Mouse (Mus musculus) heart, adult 11 months (tissue): ENCODE measurements at regions not wholly inside any gene's neighbourhood (a gene's known extent, or its start where the extent isn't known, plus 50 kb on each side); places are given as distances from the start of the nearest gene placed in this dataset.
"Not testable (repeated sequence)": the region's sequence is repeated elsewhere in the genome, so short reads cannot be mapped to it uniquely, and the experiment has no call there.

Experiments
- DNase-seq: peaks from one replicate; pipeline ENCODE4 v3.0.0; 2022

DNA sequence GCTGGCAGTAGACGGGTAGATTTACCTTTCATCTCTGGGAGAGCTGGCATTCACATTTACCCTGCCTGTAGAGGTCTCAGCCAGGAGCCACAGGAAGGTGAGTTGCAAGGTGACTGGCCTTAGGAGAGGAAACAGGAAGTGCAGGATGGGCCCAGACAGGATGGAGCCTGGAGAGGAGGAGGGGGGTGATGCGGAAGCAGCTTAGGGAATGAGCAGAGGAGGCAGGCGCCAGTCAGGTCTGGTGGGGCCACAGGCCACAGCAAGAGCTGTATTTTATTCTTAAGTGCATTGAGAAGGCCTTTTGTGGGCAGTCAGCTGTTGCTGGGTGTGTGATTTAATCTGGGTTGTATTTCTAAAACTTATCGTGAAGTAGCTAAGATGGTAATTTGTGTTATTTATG lies 108.2 kb upstream of the Nxpe4 start:
- DNase-seq: no peak

- no peak for DNase-seq
These were observed 106.6 kb upstream of the Nxpe4 start for GRCm38 (mm10) chr9:48055246-48055645.

- no peak for DNase-seq
These were observed 103.2 kb upstream of the Nxpe4 start for GRCm38 (mm10) chr9:48058599-48058998.

GRCm38 (mm10) chr9:48059549-48060165 lies 102.2 kb upstream of the Nxpe4 start:
- DNase-seq: no peak

DNA sequence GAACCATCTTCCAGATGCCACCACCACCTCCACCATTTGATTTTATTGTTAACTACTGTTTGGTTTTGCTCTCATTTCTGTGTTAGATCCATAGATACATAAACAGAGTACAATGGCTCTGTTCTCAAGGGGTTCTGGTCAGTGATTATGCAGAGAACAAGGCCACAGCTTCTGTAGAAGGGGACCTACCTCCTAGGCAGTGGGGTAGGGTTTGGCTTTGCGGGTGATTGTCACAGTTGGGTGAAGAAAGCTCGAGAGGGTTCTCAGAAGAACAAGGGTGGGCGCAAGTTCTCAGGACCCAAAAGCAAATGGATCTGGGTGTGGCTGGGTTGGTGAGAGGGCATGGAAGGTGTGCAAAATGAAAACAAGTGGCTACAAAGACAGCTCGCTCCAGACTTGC lies 100.8 kb upstream of the Nxpe4 start:
- DNase-seq: no peak

DNA sequence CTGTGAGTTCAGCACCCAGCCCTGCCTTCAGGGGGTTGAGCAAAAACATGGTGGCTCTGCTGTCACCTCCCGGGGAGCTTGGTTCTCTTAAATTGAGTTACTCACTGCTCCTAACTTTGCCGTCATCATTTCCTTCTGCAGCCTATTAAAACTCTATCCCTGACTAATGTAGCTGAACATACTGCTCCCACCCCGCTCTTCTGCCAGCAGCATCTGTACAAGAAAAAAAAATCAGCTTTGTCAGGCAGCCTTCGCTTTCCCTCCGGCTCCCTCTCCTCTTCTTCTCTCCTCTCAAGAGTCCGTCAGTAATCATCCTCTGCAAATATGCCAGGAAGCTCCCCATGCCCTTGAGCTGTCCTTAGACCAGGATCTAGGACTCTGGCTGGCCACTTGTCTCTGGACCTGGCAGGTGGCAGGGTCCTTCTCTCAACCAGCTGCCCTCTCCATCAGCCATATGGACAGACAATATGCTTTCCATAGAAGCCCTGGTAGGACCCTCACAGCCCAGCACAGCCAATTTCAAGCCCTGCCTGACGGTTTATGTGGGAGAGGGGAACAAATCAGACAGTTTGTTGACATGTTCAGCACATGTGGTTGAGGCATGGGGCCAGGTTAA lies 95.0 kb upstream of the Nxpe4 start:
- peak; percentile 71 for DNase-seq

DNA sequence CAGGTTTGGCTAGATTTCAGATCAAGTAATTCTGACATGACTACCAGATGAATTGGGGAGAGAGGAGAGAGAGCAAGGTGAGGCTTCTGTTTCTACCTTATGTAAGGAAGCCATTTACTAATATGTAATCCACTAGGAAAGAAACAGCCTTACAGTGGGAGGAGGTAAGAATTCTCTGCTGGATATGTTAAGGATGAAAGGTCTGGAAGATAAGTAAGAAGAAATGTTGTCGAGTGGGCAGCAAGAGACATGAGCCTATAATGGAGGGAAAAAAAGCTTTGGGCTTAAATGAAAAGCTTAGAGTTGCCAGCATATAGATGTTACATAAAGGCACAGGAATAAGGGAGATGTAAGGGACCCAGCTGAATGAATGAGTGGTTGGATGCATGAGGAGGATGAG lies 89.2 kb upstream of the Nxpe4 start:
- DNase-seq: no peak

DNA sequence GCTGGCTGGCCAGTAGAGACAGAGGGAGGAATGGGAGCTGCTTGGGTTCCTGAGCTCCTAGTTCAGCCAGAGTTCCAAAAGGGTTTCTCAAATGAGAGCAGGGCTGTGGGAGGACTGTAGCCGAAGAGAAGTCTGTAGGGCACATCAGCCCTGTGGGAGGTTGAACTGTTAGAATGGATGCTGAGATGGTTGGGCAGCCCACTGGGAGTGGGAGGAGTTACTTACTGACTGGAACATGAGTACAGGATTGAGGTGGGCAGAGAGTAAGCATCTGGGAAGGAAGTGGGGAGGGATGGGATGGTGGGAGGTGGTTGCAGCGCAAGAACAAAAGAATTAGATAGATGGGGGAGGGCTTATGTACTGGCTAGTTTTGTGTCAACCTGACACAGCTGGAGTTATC lies 88.7 kb upstream of the Nxpe4 start:
- DNase-seq: no peak

- DNase-seq: no peak
These were observed 86.1 kb upstream of the Nxpe4 start for GRCm38 (mm10) chr9:48075661-48076240.

DNA sequence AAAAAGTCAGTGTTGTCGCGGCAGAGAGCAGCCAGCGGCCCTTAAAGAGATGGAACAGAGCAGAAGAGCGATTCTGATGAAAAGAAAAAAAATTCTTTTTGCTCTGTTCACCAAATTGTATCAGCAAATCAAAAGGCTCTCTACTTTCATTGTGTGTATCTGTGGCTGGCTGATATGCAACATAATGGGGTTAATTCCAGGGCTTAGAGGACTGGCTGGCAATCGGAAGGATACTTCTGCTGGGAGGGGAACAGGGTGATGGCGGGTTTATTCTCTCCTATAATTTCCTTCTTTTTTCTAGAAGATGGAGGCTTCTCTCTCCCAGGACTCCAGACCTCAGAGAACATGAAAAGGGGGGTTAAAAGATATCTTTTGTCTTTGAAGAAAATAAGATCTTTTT lies 79.4 kb upstream of the Nxpe4 start:
- no peak for DNase-seq

GRCm38 (mm10) chr9:48084196-48084595 lies 77.6 kb upstream of the Nxpe4 start:
- not testable (repeated sequence) for DNase-seq

DNA sequence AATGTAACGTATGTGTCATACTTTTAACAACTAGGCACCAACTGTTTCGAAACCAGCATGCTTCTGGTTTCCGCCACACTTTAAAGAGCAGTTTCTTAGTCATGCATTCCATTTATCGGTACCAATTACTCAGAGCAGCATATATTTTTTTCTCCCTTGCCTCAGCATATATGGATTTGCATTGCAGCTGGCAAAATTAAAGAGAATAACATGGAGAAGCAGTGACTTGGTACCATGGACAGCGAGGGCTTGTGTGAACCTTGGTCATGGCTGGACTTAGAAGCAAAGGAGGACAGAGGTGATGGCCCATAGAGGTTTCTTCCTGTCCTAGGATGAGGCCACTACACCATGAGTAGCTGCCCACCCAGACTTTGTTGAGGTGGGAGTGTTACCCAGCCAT lies 72.2 kb upstream of the Nxpe4 start:
- no peak for DNase-seq

DNA sequence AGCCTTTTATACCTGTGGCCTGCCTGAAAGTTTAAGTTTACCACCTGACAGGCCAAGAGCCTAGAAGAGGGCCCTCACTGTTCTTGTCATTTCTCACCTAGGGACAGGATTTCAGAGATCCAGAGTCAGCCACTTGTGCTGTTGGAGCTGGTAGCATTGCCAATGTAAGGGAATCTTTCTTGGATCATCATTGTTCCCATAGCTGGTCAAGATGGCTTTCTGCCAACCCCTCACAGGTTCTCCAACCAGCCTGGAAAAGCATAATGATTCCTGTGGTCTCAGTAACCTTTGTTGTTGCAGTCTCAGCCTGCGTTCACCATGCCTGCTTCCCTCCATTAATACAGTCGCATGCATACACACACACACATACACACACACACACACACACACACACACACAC lies 67.1 kb upstream of the Nxpe4 start:
- DNase-seq: peak; percentile 36

DNA sequence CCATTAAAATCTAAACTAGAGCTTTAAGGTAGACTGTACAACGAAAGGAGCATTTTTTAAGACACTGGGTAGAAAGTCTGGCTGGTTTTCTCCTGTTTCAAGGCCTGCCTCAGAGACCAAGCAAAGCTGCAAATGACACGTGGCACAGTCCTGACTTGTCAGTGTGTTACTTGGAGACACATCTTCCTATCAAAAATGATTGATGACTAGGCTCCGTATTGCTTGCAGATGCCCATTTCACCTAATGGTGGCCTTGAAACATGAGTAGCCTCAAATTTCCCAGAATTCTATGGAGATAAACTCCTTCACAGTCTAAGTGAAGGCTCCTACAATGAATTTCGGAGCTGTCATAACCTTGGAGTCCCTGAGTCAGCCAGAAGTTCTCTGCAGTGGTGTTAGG lies 62.0 kb upstream of the Nxpe4 start:
- DNase-seq: no peak

DNA sequence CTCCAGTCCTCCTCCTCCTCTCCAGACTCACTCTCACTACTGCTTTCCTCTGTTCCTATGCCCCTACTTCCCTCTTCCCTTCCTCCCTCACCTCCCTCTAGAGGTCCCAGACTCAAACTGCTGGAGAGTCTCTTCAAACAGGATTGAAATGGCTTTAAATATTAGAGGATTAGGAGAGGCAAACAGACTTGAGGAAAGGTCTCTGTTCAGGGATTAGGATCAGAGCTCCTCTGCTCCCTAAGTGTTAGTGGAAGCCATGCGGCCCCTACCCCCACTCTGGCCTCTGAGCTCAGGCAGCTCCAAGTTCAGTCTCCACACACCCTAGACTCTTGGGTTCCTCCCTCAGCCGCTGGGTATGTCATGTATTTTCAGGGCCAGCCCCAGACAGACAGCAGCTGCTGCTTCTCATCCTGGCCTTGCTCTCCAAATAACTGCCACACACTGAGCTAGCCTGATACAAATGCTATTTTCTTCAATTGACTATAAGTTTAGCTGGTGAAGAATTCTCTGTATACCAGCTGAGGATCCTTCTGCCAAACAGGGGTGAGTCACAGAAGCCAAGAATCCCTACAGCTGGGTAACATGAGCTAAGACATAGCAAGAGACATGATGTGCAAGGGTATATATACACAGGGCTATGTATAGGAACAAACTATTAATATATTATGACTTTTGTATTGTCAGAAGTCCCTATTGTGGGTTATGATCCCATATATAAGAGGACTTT lies 55.2 kb upstream of the Nxpe4 start:
- peak; percentile 77 for DNase-seq

DNA sequence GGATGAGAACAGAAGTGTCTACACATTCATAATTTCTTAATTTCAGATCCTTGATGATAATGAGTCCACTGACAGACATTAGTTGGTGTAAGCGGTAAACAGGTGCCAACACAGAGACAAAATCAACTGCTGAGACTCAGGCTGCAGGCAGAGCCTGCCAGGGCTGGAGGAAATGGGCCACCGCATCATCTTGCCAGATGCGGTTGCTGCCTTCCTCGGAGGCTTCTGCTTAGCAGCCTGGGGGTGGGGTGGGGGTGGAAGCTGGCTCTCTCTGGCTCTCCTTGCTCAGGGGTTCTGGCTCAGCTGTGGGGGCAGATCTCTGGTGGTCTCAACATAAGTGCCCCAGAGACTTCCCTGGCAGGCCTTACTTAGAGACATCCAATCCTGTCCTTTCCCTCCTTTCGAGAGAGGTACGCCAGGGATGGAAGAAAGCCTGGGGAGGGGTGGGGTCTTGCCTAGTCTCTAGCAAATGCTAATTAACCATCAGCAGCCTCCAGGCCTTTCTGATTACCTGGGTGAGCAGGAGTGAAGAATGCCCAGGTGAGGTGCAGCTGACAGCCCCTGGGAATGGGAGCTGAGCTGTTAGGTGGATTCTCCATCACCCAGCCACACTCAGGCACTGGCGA lies 52.7 kb upstream of the Nxpe4 start:
- peak; percentile 67 for DNase-seq

- DNase-seq: peak; percentile 65
These were observed 50.4 kb upstream of the Nxpe4 start for GRCm38 (mm10) chr9:48111316-48111890.
